Mouse (Mus musculus) gastrocnemius, postnatal 4 days (tissue): ENCODE measurements around the gene Tceal6. TPM values are rescaled to one million over a fixed set of nuclear protein-coding genes. Genes with fewer than 3 reads are reported as not detected.
"Not testable (repeated sequence)": the region's sequence is repeated elsewhere in the genome, so short reads cannot be mapped to it uniquely, and the experiment has no call there.

Experiments
- DNase-seq, 2 experiments: peaks; one replicate each; pipeline ENCODE4 v3.0.0; 2021 to 2022; ENCODE audit warnings: low spot score in 2 of 2, mixed read lengths in 2 of 2
- long read RNA-seq, 2 experiments: library from polyadenylated mRNA; stranded (forward); transcript quantifications; one replicate each; pipeline ENCODE4 v2.0.0; 2021
- total RNA-seq, 2 experiments: library from RNA; stranded (reverse); gene quantifications; 2 replicates each; pipeline ENCODE4 v1.2.3; 2021

The Tceal6 gene
- 10 to 100 TPM in 1 of 2 experiments, 1 to 10 TPM in 1; 2.6 to 13.0 TPM for total RNA-seq
- long read RNA-seq, experiment 1: 0 reads
- long read RNA-seq, experiment 2, partial matches to known transcripts: 0 of 3 reads
- long read RNA-seq, experiment 2, other reads (novel, unspliced or antisense): 0 of 3 reads

GRCm38 (mm10) chrX:135210436-135211221 lies at the start of gene Tceal6:
Gene Tceal6 (minus strand): TSS chrX:135210687.
- no peak for DNase-seq

- not testable (repeated sequence) for DNase-seq
Observed at GRCm38 (mm10) chrX:135209773-135210435, 583 bp downstream of the Tceal6 start.

- DNase-seq: not testable (repeated sequence)
Observed at GRCm38 (mm10) chrX:135189924-135190323, 20.6 kb downstream of the Tceal6 start.

GRCm38 (mm10) chrX:135188661-135189060 lies 21.8 kb downstream of the Tceal6 start:
- DNase-seq: not testable (repeated sequence)

- not testable (repeated sequence) for DNase-seq
Observed at GRCm38 (mm10) chrX:135177532-135177931, 33.0 kb downstream of the Tceal6 start, which contains the start of gene Gm15023. Gene Gm15023 (minus strand): TSS chrX:135177632.

Other genes with a start within 250 kb of the Tceal6 start
- under 1 TPM; 0.10 to 0.17 TPM for gene Nxf2, start 245.9 kb downstream of the Tceal6 start, total RNA-seq
- gene Zmat1, start 201.5 kb downstream of the Tceal6 start, total RNA-seq: 1 to 10 TPM; 4.1 to 5.8 TPM
- not detected for gene Gm15023, start 33.1 kb downstream of the Tceal6 start, total RNA-seq
- gene Pramel3, start 91.6 kb upstream of the Tceal6 start, total RNA-seq: not detected
- gene Gm5128, start 162.6 kb upstream of the Tceal6 start, total RNA-seq: not detected
- gene Gm7903, start 223.1 kb upstream of the Tceal6 start, total RNA-seq: not detected